Mouse (Mus musculus) lung, postnatal 36 days (tissue): ENCODE data around the gene Itpr3.
A peak's percentile ranks its signal among the peaks of the same experiment; 100 is the strongest.

Experiments
- DNase-seq: peaks from one replicate; pipeline ENCODE4 v3.0.0; 2022; ENCODE audit warnings: mixed read lengths

Gene Itpr3

DNA sequence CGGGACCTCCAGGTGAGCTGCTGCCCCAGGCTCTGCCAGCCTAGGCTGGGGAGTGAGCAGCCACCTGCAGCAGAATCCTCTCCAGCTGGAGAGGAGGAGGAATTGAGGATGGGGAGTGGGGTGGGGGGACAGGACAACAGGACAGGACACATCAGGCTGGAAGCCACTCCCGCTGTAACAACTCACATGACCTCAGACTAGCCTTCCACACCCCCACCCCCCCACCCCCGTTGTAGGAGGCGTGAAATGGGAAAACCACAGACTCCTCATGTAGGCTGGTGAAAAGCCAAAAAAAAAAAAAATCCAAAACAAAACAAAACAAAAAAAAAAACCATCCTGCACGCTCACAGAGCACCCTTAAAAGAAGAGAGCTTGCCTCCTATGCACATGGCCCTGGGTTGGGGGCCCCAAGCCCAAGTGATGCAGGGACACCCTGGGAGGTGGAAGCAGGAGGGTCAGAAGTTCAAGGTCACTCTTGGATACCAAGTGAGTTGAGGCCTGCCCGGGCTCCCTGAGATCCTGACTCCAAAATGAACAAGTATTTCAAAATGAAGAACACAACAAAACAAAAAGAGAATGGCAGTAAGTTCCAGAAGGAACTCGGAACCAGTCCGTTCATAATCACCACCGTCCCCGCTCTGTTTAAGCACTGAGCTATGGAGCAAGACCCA, 17.5 kb upstream of the Itpr3 start:
- no peak for DNase-seq

DNA sequence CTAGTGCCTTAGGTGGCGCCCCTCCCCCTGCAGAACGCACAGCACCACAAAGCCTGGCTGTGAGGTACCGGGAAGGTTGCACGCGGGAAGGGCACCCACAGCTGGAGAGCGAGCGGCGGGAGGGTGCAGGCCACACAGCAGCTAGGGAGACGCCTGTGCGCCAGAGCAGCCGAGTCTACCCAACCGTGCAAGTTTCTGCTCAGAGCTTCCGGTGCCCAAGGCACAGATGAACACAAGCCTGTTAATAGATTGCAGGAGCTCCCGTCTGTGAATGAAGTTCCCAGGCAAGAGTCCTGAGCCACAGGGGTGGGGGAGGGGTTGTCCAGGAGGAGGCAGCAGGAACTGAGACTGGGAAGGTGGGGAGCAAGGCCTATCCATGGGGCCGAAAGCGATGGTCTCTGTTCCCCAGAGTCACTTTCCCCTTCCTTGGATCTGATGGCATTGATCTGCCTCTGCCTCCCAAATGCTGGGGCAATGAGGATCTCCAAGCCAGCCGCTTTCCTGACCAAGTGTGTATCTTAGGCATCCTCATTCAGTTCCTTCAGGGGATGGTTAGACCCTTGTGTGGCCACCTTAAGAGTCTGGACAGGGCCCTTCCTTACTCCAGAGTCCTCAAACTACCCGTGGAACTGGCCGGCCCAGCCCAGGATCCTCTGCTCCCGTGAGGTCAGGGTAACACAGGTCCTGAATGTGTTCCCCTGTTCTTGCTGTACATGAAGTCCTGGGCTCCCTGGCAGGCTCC, 16.6 kb upstream of the Itpr3 start:
- DNase-seq: no peak

DNA sequence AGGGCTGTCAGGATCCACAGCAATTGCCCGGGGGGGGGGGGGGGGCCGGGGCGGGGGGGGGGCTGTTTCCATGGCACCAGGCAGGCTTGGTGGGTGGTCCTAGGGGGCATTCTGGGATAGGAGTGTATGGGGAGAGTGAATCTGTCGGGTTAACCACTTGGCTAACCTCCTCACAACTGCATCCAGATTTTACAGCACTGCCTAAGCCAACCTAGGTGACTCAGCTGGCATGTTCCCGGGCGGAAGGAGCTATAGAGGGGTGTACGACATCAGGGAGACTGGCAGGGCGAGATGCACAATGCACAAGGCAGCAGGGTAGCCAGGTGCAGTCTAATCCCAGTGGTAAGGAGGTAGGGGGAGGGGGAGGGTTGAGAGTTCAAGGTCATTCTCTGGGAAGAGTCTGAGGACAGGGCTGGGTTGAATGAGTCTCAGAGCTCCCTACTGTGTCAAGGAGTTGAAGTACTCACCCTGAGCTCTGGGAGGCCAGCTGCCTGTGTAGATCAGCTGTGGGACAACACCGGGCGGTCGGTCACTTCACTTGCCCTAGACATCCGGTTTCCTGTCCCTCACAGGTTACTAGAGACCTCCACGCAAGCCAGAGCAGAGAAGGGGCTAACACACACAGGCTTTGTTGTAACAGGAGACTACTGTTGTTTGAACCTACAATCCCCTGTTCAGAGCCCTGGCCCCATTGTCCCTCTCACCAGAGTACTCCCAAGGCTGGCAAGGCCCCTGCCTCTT, 15.9 kb upstream of the Itpr3 start:
- no peak for DNase-seq

GRCm38 (mm10) chr17:27041787-27042055, 15.4 kb upstream of the Itpr3 start:
- no peak for DNase-seq

DNA sequence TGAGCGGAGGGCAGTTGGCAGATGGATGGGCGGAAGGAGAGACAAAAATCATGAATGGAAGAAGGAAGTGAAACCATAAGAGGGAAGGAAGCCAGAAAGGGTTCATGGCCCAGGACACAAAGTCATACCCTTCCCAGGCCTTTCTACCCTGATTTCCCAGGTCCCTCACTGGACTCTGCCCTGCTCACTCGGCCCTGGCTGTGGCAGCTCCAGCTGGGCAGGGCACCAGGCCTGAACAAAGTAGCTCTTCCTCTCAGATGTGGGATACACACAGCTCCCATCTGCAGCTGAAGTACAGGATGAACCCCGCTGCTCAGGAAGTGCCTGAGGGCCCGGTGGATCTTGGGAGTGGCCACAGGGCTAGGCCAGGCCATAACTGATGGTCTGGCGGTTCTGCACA, 14.3 kb upstream of the Itpr3 start:
- no peak for DNase-seq

DNA sequence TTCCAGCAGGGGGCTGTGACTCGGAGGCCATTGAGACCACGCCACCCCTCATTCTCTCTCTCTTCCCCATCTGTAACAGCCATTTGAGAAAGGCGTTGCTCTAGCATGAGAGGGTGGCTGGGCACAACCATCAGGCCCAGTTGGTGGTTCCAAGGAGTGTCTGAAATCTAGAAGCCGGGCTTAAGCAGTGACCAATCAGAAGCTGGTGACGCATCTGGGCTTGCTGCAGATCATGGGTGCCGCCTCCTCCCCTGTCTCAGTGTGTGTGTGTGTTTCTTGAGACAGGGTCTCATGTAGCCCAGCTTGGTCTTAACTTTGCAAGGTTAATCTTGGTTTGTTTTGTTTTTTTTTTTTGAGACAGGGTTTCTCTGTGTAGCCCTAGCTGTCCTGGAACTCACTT, 11.9 kb upstream of the Itpr3 start:
- no peak for DNase-seq

DNA sequence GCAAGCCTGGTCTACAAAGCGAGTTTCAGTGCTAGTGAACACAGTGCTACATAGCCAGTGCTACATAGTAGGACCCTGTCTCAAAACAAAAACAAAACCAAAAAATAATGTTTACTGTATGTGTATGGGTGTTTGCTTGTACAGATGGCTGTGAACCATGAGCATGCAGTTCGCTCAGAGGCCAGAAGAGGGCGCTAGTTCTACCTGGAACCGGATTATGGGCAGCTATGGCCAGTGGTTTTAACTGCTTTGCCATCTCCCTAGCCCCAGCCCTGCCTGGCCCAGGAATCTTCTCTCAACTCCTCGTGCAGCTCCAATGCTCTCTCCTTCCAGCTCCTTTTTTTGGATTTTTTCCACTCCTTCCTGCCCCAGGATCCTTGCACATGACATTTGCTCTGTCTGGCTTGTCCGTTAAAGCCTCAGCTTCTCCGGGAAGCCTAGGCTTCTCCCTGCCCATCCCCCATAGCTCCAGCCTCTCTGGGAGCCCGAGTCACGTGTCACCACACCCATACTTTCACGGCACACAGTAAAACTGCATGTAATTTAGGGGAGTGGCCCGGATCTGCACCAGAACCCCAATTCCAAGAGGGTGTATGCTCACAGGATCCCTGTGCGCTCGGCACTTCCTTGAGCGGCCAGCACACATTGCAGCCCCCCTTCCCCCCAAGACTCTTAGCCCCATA, 9.2 kb upstream of the Itpr3 start:
- DNase-seq: no peak

DNA sequence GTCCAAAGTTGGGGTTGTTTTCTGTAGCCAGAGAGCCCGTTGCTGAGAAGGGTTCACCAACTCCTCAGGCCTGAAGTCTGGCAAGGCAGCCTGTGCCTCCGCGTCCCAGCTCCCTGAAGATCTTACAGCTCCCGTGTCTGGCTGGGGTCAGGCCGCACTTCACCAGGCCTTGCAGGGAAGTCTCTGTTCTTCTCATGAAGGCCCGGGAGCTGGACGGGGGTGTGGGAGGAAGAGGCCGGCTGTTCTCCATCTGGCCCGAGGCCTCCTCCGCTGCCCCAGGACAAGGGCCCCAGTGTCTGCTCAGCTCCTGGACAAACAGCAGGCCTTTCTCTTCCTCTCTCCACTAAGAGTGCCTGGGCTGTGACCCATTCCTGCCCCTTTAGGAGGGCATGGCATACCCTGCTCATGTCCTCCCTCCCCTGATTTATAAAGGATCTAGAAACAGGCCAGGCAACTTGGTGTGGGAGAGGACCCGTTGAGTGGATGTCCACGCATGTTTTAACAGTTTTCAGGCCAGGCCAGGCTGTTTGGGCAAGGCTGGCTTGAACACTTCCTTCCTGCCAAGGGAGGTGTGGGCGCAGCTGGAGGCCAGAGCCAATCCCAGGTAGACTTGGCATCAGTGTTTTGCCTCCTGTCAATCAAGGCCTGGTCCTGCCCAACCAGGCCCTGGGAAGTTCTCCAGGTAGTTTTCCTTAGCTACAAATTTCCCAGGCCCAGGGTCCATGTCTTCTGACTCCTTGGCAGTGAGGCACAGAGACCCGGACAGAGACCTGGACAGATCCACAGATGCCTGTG, 8.5 kb upstream of the Itpr3 start:
- DNase-seq: peak; percentile 40

DNA sequence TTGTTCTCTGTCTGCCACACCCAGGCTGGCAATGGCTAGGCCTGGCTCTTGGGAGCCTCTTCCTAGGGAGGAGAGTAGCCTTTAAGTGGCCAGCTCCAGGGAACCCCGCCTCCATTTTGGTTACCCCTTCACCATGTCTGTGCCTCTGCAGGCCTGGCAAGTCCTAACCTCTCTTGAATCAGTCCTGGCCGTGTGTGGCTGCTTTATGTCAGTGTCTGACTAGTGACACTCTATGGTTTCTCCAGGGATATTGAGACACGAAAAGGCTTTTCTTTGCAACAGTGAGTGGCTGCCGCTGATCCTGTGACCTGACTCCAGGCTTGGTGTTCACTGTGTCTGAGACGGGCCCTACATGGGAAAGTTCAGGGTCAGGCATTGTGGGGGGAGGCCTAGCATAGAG, 6.3 kb upstream of the Itpr3 start:
- DNase-seq: no peak

DNA sequence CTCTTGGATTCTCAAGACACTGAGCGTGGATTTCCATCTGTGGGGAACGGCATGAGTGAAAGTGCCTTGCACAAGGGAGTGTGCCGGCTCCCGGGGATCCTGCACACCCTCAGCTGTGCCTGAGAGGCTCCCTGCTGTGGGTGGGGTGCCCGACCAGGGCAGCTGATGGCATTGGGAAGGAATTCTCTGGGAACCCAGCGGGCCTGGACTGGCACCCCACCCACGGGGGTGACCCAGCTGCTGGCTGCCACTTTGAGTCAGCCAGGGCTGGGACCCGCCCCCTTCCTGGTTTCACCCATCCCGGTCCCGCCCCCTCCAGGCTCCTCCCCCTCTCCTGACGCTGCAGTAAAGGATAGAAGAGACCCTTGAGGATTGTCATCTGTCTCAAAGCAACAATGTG, 5.6 kb upstream of the Itpr3 start:
- DNase-seq: peak; percentile 90

- peak; percentile 90 for DNase-seq
These were observed 934 bp upstream of the Itpr3 start for GRCm38 (mm10) chr17:27056170-27056569.

- no peak for DNase-seq
These were observed 482 bp downstream of the Itpr3 start for GRCm38 (mm10) chr17:27057517-27058055.

DNA sequence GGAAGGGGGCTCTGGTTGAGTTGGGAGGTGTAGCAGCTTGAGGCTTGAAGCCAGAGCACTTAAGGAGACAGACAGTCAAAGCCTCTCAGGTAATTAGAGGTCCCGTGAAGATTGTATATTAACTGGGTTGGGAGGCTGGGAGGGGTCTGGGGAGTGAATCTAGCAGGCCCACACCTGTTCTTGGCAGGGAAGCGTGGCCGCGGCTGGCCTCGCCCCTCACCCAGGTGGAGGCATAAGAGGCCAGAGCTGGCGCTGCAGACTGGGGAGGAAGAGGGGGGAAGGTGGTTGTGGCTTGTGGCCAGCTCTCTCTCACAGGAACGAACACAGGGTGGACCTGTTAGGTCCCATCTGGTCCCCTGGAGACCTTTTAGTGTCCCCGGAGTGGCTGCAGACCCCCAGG, 3.6 kb downstream of the Itpr3 start:
- DNase-seq: no peak

DNA sequence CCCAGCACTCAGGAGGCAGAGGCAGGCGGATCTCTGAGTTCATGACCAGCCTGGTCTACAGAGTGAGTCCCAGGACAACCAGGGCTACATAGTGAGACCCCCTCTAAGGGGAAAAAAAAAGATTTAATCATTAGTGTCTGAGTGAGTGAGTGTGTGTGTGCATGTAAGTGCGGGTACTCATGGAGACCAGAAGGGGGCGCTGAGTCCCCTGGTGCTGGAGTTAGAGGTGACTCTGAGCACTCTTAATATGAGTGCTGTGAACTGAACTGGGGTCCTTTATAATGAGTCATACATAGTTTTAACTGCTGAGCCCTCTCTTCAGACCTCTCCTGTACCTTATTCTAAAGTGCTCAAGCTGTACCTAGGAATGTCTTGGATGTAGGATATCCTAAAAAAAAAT, 4.6 kb downstream of the Itpr3 start:
- DNase-seq: no peak

DNA sequence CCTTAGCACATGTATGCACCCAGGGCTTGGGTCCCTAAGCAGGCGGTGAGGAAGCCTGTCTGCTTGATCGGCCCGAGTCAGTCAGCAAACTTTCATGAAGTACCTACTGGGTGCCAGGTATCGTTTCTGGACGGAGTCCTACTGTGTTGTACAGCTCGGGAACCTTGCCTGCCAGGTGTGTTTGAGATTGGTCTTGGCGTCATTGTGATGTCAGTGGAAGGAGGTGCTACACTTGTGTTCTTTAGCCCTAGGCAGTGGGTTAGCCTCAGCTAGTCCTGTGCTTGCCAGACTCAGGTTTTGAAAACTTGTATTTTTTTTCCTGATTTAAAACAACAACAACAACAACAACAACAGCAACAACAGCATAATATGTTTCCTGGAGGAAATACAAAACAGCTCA, 5.6 kb downstream of the Itpr3 start:
- no peak for DNase-seq

GRCm38 (mm10) chr17:27063717-27064116, 6.6 kb downstream of the Itpr3 start:
- DNase-seq: no peak

- DNase-seq: no peak
These were observed 7.1 kb downstream of the Itpr3 start for GRCm38 (mm10) chr17:27064195-27064594.

GRCm38 (mm10) chr17:27066065-27066464, 9.0 kb downstream of the Itpr3 start:
- no peak for DNase-seq

DNA sequence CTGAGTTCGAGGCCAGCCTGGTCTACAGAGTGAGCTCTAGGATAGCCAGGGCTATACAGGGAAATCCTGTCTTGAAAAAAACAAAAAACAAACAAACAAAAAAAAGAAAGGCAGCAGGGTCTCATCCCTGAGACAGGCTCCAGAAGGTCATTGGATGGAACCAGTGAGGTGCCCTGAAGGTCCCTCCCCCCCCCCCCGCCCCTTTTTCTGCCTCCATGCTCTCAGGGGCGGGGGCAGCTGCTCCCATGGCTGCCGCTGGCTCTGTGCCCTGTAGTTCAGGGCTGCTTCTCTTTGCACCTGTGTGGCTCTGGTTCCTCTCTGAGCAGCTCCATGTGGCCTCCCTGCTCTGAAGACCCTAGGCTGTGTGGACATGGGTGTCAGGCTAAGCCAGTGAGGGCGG, 12.0 kb downstream of the Itpr3 start:
- no peak for DNase-seq

- DNase-seq: no peak
These were observed 13.8 kb downstream of the Itpr3 start for GRCm38 (mm10) chr17:27070913-27071312.

GRCm38 (mm10) chr17:27071630-27072029, 14.5 kb downstream of the Itpr3 start:
- DNase-seq: peak; percentile 60

- no peak for DNase-seq
These were observed 15.3 kb downstream of the Itpr3 start for GRCm38 (mm10) chr17:27072363-27072762.

GRCm38 (mm10) chr17:27073126-27073525, 16.0 kb downstream of the Itpr3 start:
- no peak for DNase-seq
